Mouse (Mus musculus): ENCODE data around the gene Fcgr1.

GRCm38 (mm10) chr3:96338043-96338442, 44.3 kb upstream of the Fcgr1 start:
- TF ChIP-seq CTCF (IDR thresholded peaks at IDR 0.05; ENCODE audit: low read depth, low read length) (no peak), POLR2A (IDR thresholded peaks at IDR 0.05; ENCODE audit: extremely low read depth, insufficient read depth, low read length) (no peak)
